Mouse (Mus musculus): ENCODE results near the gene Kansl3. TPM values are rescaled to one million over a fixed set of nuclear protein-coding genes. Genes with fewer than 3 reads are reported as not detected.

Gene Kansl3
- 13.0 TPM for polyA plus RNA-seq (2014; fragmentation: Illumina TruSeq; extraction: RNeasy Lipid Tissue Mini Kit (QIAGEN cat#74804); ENCODE audit: low read depth, low replicate concordance)

GRCm38 (mm10) chr1:36368969-36369645 lies at the start of gene Kansl3:
Gene Kansl3 (minus strand): TSS chr1:36369181.

GRCm38 (mm10) chr1:36371934-36372845 lies 3.2 kb upstream of the Kansl3 start, which contains the start of gene Fer1l5:
Gene Fer1l5 (plus strand): TSS chr1:36372291.

GRCm38 (mm10) chr1:36307495-36308280 lies 61.3 kb downstream of the Kansl3 start, which contains the start of gene Arid5a:
Gene Arid5a (plus strand): TSS chr1:36307733.

Other genes starting within 250 kb of the Kansl3 start
- 46.5 TPM for gene Uggt1, start 124.5 kb downstream of the Kansl3 start, polyA plus RNA-seq (2014; fragmentation: Illumina TruSeq; extraction: RNeasy Lipid Tissue Mini Kit (QIAGEN cat#74804); ENCODE audit: low read depth, low replicate concordance)
- gene Neurl3, start 94.5 kb downstream of the Kansl3 start, polyA plus RNA-seq (2014; fragmentation: Illumina TruSeq; extraction: RNeasy Lipid Tissue Mini Kit (QIAGEN cat#74804); ENCODE audit: low read depth, low replicate concordance) = 5.9 TPM
- gene Arid5a, start 61.4 kb downstream of the Kansl3 start, polyA plus RNA-seq (2014; fragmentation: Illumina TruSeq; extraction: RNeasy Lipid Tissue Mini Kit (QIAGEN cat#74804); ENCODE audit: low read depth, low replicate concordance) = not detected
- 0.36 TPM for gene Fer1l5, start 3.1 kb upstream of the Kansl3 start, polyA plus RNA-seq (2014; fragmentation: Illumina TruSeq; extraction: RNeasy Lipid Tissue Mini Kit (QIAGEN cat#74804); ENCODE audit: low read depth, low replicate concordance)
- gene Lman2l, start 76.1 kb upstream of the Kansl3 start, polyA plus RNA-seq (2014; fragmentation: Illumina TruSeq; extraction: RNeasy Lipid Tissue Mini Kit (QIAGEN cat#74804); ENCODE audit: low read depth, low replicate concordance) = 12.6 TPM
- gene Cnnm4, start 102.4 kb upstream of the Kansl3 start, polyA plus RNA-seq (2014; fragmentation: Illumina TruSeq; extraction: RNeasy Lipid Tissue Mini Kit (QIAGEN cat#74804); ENCODE audit: low read depth, low replicate concordance) = 6.0 TPM
- 8.3 TPM for gene Cnnm3, start 142.7 kb upstream of the Kansl3 start, polyA plus RNA-seq (2014; fragmentation: Illumina TruSeq; extraction: RNeasy Lipid Tissue Mini Kit (QIAGEN cat#74804); ENCODE audit: low read depth, low replicate concordance)
- gene Ankrd23, start 167.7 kb upstream of the Kansl3 start, polyA plus RNA-seq (2014; fragmentation: Illumina TruSeq; extraction: RNeasy Lipid Tissue Mini Kit (QIAGEN cat#74804); ENCODE audit: low read depth, low replicate concordance) = not detected
- gene Gm42417, start 170.2 kb upstream of the Kansl3 start, polyA plus RNA-seq (2014; fragmentation: Illumina TruSeq; extraction: RNeasy Lipid Tissue Mini Kit (QIAGEN cat#74804); ENCODE audit: low read depth, low replicate concordance) = 0.32 TPM
- gene Ankrd39, start 178.3 kb upstream of the Kansl3 start, polyA plus RNA-seq (2014; fragmentation: Illumina TruSeq; extraction: RNeasy Lipid Tissue Mini Kit (QIAGEN cat#74804); ENCODE audit: low read depth, low replicate concordance) = 2.5 TPM
- 0.81 TPM for gene Sema4c, start 189.2 kb upstream of the Kansl3 start, polyA plus RNA-seq (2014; fragmentation: Illumina TruSeq; extraction: RNeasy Lipid Tissue Mini Kit (QIAGEN cat#74804); ENCODE audit: low read depth, low replicate concordance)

Measured in kidney, adult 10 weeks (tissue).